8 mouse cellular contexts compared by ENCODE assay signal in the genomic region with DNA sequence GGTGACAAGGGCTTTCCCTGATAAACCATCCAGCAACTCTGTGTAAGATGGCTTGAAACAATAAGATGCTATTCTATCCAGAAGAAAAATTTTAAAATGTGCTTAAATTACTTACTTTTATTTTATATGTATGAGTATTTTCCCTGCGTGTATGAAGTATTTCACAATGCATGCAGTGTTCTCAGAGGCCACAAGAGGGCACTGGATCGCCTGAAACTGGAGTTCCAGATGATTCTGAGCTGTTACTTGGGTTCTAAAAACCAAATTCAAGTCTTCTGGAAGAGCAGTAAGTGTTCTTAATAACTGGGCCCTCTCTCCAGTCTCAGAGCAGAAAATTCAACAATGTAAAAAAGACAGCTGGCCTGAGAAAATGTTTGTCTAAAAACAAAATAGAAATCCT. TPM values are rescaled to one million over a fixed set of nuclear protein-coding genes. Genes with fewer than 3 reads are reported as not detected.
DNase-seq lines count a peak whose midpoint lies in the region; ATAC-seq lines count a peak whose summit lies in the region.

No protein-coding gene starts in this region.

- peak; percentile 65 for DNase-seq in cerebellum, adult 11 months
- DNase-seq in urinary bladder, adult 2 months (ENCODE audit: low spot score), result peak; percentile 32
- no peak for DNase-seq in urinary bladder, postnatal 10 days (ENCODE audit: low spot score)
- peak; percentile 80 for DNase-seq in embryo, embryonic 10.5 days (ENCODE audit: low spot score)
- peak; percentile 79 for DNase-seq in kidney, postnatal 10 days
- DNase-seq in lung, adult 18-20 months, result peak; percentile 56 to 64
- peak; percentile 33 for DNase-seq in right cerebral cortex, postnatal 25 days

- ATAC-seq in cerebellum, adult (ENCODE audit: insufficient number of reproducible peaks, low FRiP score, low TSS enrichment), result no peak

RNA-seq across cellular contexts. Expression of a gene that starts 26.4 kb away (rescaled TPM):
- polyA plus RNA-seq in urinary bladder, adult 2 months (2012; rRNA removed), result 7.7 and 9.1 TPM in 2 replicates

RNA-seq across cellular contexts. Expression of a gene that starts 30.7 kb away (rescaled TPM):
- polyA plus RNA-seq in urinary bladder, adult 2 months (2012; rRNA removed), result 11.5 and 15.5 TPM in 2 replicates

RNA-seq across cellular contexts. Expression of a gene that starts 51.8 kb away (rescaled TPM):
- polyA plus RNA-seq in urinary bladder, adult 2 months (2012; rRNA removed), result 12.3 and 14.2 TPM in 2 replicates

RNA-seq across cellular contexts. Expression of a gene that starts 51.9 kb away (rescaled TPM):
- 0.63 and 0.87 TPM in 2 replicates for polyA plus RNA-seq in urinary bladder, adult 2 months (2012; rRNA removed)
